Mouse (Mus musculus): ENCODE results near the gene Ccsap. TPM values are rescaled to one million over a fixed set of nuclear protein-coding genes. Genes with fewer than 3 reads are reported as not detected.

The Ccsap gene
- polyA plus RNA-seq, 1 experiment from 2014 or later = 5.1 TPM

- Histone ChIP-seq H3K9ac (replicated peaks) (no peak overlapping the region), H3K4me1 (replicated peaks) (no peaks in the 10 kb centered on the region), H3K36me3 (no peaks in the 10 kb centered on the region), H3K27ac (no peak overlapping the region), H3K9me3 (no peaks in the 10 kb centered on the region), H3K27me3 (no peaks in the 10 kb centered on the region), H3K4me3 (replicated peaks) (no peak overlapping the region), H3K4me2 (replicated peaks) (no peak overlapping the region)
- WGBS = 80% methylated on average over 6 of the region's 6 CpGs
- ATAC-seq = no peak
Measured at GRCm38 (mm10) chr8:123799434-123799833, 60.6 kb downstream of the Ccsap start.

- Histone ChIP-seq H3K27ac (no peak overlapping the region), H3K4me3 (replicated peaks) (no peak overlapping the region), H3K9me3 (no peaks in the 10 kb centered on the region), H3K9ac (replicated peaks) (no peak overlapping the region), H3K36me3 (no peaks in the 10 kb centered on the region), H3K4me1 (replicated peaks) (no peaks in the 10 kb centered on the region), H3K4me2 (replicated peaks) (no peak overlapping the region), H3K27me3 (no peaks in the 10 kb centered on the region)
- no peak for ATAC-seq
- 94% methylated on average over 15 of the region's 15 CpGs for WGBS
Measured at GRCm38 (mm10) chr8:123797928-123798327, 62.1 kb downstream of the Ccsap start.

- Histone ChIP-seq H3K4me1 (replicated peaks) (0 out of 2 replicates have a peak, but pooled peaks cover 3% of the 10 kb centered on the region), H3K9ac (replicated peaks) (no peak overlapping the region), H3K27me3 (no peaks in the 10 kb centered on the region), H3K9me3 (no peaks in the 10 kb centered on the region), H3K4me2 (replicated peaks) (no peak overlapping the region), H3K4me3 (replicated peaks) (no peak overlapping the region), H3K36me3 (no peaks in the 10 kb centered on the region), H3K27ac (no peak overlapping the region)
- ATAC-seq = no peak
- 44% methylated on average over 4 of the region's 4 CpGs for WGBS
Measured at GRCm38 (mm10) chr8:123796758-123797157, 63.3 kb downstream of the Ccsap start.

GRCm38 (mm10) chr8:123794766-123795165, 65.2 kb downstream of the Ccsap start:
- Histone ChIP-seq H3K4me3 (replicated peaks) (no peak overlapping the region), H3K9ac (replicated peaks) (no peak overlapping the region), H3K4me1 (replicated peaks) (peaks cover 7% of the 10 kb centered on the region; the same call in 1 of the 2 replicates), H3K27me3 (no peaks in the 10 kb centered on the region), H3K4me2 (replicated peaks) (no peak overlapping the region), H3K36me3 (no peaks in the 10 kb centered on the region), H3K27ac (no peak overlapping the region), H3K9me3 (no peaks in the 10 kb centered on the region)
- ATAC-seq = no peak
- WGBS = 84% methylated on average over 4 of the region's 4 CpGs

GRCm38 (mm10) chr8:123793900-123794299, 66.1 kb downstream of the Ccsap start:
- WGBS = 78% methylated on average over 10 of the region's 10 CpGs
- H3K9me3 ChIP-seq = no peaks in the 10 kb centered on the region
- H3K36me3 ChIP-seq = no peaks in the 10 kb centered on the region
- H3K4me2 ChIP-seq (replicated peaks) = no peak overlapping the region
- H3K9ac ChIP-seq (replicated peaks) = no peak overlapping the region
- no peak for ATAC-seq
- H3K4me3 ChIP-seq (replicated peaks) = no peak overlapping the region
- no peak overlapping the region for H3K27ac ChIP-seq
- H3K27me3 ChIP-seq = no peaks in the 10 kb centered on the region
- H3K4me1 ChIP-seq (replicated peaks) = peaks cover 7% of the 10 kb centered on the region; the same call in 1 of the 2 replicates

- Histone ChIP-seq H3K9ac (replicated peaks) (no peak overlapping the region), H3K4me3 (replicated peaks) (no peak overlapping the region), H3K27me3 (no peaks in the 10 kb centered on the region), H3K4me1 (replicated peaks) (peaks cover 7% of the 10 kb centered on the region; the same call in 1 of the 2 replicates), H3K4me2 (replicated peaks) (no peak overlapping the region), H3K27ac (peak overlapping the region; percentile 54), H3K9me3 (no peaks in the 10 kb centered on the region), H3K36me3 (no peaks in the 10 kb centered on the region)
- WGBS = 61% methylated on average over 7 of the region's 7 CpGs
- no peak for ATAC-seq
Measured at GRCm38 (mm10) chr8:123791845-123792225, 68.2 kb downstream of the Ccsap start.

GRCm38 (mm10) chr8:123791101-123791844, 68.7 kb downstream of the Ccsap start:
- Histone ChIP-seq H3K36me3 (no peaks in the 10 kb centered on the region), H3K4me3 (replicated peaks) (no peak overlapping the region), H3K4me2 (replicated peaks) (no peak overlapping the region), H3K4me1 (replicated peaks) (peaks cover 7% of the 10 kb centered on the region; the same call in 1 of the 2 replicates), H3K9me3 (no peaks in the 10 kb centered on the region), H3K27me3 (no peaks in the 10 kb centered on the region), H3K27ac (peak overlapping the region; percentile 54), H3K9ac (replicated peaks) (0 out of 2 replicates have a peak overlapping the region, but pooled peaks have one; percentile 1)
- ATAC-seq = peak; percentile 63
- 23% methylated on average over 16 of the region's 16 CpGs for WGBS

Other genes starting within 250 kb of the Ccsap start
- 9.3 and 11.6 TPM in 2 replicates for gene Rhou, start 206.3 kb downstream of the Ccsap start, polyA plus RNA-seq (2015; fragmentation: Nextera tagmentation; extraction: Ambion mirVana)
- gene Rab4a, start 54.2 kb downstream of the Ccsap start, polyA plus RNA-seq (2015; fragmentation: Nextera tagmentation; extraction: Ambion mirVana) = 64.0 and 65.7 TPM in 2 replicates
- 2.3 and 3.1 TPM in 2 replicates for gene Acta1, start 34.5 kb upstream of the Ccsap start, polyA plus RNA-seq (2015; fragmentation: Nextera tagmentation; extraction: Ambion mirVana)
- gene Nup133, start 89.1 kb upstream of the Ccsap start, polyA plus RNA-seq (2015; fragmentation: Nextera tagmentation; extraction: Ambion mirVana) = 32.2 and 32.9 TPM in 2 replicates
- gene Abcb10, start 122.9 kb upstream of the Ccsap start, polyA plus RNA-seq (2015; fragmentation: Nextera tagmentation; extraction: Ambion mirVana) = 10.5 and 12.2 TPM in 2 replicates
- gene Taf5l, start 161.2 kb upstream of the Ccsap start, polyA plus RNA-seq (2015; fragmentation: Nextera tagmentation; extraction: Ambion mirVana) = 26.4 and 27.1 TPM in 2 replicates
- 3.1 and 3.4 TPM in 2 replicates for gene Urb2, start 161.3 kb upstream of the Ccsap start, polyA plus RNA-seq (2015; fragmentation: Nextera tagmentation; extraction: Ambion mirVana)

Data from midbrain, embryonic 13.5 days (tissue).